Mouse (Mus musculus) midbrain, embryonic 12.5 days (tissue): Measurements from ENCODE around the gene Shisa6. TPM values are rescaled to one million over a fixed set of nuclear protein-coding genes. Genes with fewer than 3 reads are reported as not detected.

Experiments
- ATAC-seq: fragments of 200-750 bp; cut with Nextera tagmentation; 2 replicates; pipeline ENCODE4 v1.8.0; 2017; ENCODE audit warnings: low read depth, moderate TSS enrichment, moderate library complexity; ENCODE audit not compliant: low FRiP score
- H3K27ac ChIP-seq: fragments of 300-500 bp; sonication (generic); replicated peaks from 2 replicates; pipeline ENCODE4 v1.5.1; 2016; ENCODE audit warnings: mild to moderate bottlenecking
- H3K27me3 ChIP-seq: fragments of 300-500 bp; sonication (generic); 2 replicates; pipeline ENCODE4 v1.6.1; 2016; ENCODE audit warnings: mild to moderate bottlenecking
- H3K36me3 ChIP-seq: fragments of 300-500 bp; sonication (generic); 2 replicates; pipeline ENCODE4 v1.6.1; 2016
- H3K4me1 ChIP-seq: fragments of 300-500 bp; sonication (generic); 2 replicates; pipeline ENCODE4 v1.6.1; 2016
- H3K4me2 ChIP-seq: fragments of 300-500 bp; sonication (generic); replicated peaks from 2 replicates; pipeline ENCODE4 v1.6.1; 2016; ENCODE audit warnings: mild to moderate bottlenecking, moderate library complexity
- H3K4me3 ChIP-seq: fragments of 300-500 bp; sonication (generic); 2 replicates; pipeline ENCODE4 v1.5.1; 2016; ENCODE audit warnings: mild to moderate bottlenecking
- H3K9ac ChIP-seq: fragments of 300-500 bp; sonication (generic); replicated peaks from 2 replicates; pipeline ENCODE4 v1.6.1; 2016; ENCODE audit warnings: mild to moderate bottlenecking, moderate library complexity
- H3K9me3 ChIP-seq: fragments of 300-500 bp; sonication (generic); 2 replicates; pipeline ENCODE4 v1.6.1; 2016; ENCODE audit warnings: mild to moderate bottlenecking
- WGBS: fragments of 180-500 bp; shearing (Covaris S2); methylation state at CpG from one replicate; pipeline ENCODE4 v1.1.7; 2016; 5-methylcytosine and 5-hydroxymethylcytosine counted together
- polyA plus RNA-seq: library from polyadenylated mRNA; unstranded; fragments of >200 nt; fragmentation: Nextera tagmentation; extraction: Ambion mirVana; gene quantifications from 2 replicates; pipeline ENCODE4 v1.2.1, GENCODE M21; 2016

The Shisa6 gene
- polyA plus RNA-seq, 1 experiment from 2014 or later, result 1.7 TPM

DNA sequence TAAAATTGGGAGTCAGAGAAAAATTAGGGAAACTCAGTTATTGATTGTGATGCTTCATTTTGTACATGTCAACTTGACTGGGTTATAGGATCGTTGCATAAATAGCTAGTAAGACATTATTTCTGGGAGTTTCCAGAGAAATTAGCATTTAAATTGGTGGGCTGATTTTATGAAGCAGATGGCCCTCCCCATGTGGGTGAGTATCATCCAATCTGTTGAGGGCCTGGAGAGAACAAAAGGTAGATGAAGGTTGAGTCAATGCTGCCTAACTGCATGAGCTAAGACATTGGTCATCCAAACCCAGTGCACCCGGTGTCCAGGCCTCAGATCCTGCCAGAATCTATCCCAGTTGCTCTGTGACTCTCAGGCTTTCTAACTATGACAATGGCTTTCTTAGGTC is 337.6 kb downstream of the Shisa6 start:
- no peaks in the 10 kb centered on the region for H3K9me3 ChIP-seq
- H3K4me1 ChIP-seq, result no peaks in the 10 kb centered on the region
- no peak overlapping the region for H3K27ac ChIP-seq
- H3K36me3 ChIP-seq, result no peaks in the 10 kb centered on the region
- H3K4me2 ChIP-seq, result no peak overlapping the region
- no peak overlapping the region for H3K9ac ChIP-seq
- no peak for ATAC-seq
- 85% methylated on average over 2 of the region's 2 CpGs for WGBS
- no peak overlapping the region for H3K4me3 ChIP-seq
- H3K27me3 ChIP-seq, result no peaks in the 10 kb centered on the region

DNA sequence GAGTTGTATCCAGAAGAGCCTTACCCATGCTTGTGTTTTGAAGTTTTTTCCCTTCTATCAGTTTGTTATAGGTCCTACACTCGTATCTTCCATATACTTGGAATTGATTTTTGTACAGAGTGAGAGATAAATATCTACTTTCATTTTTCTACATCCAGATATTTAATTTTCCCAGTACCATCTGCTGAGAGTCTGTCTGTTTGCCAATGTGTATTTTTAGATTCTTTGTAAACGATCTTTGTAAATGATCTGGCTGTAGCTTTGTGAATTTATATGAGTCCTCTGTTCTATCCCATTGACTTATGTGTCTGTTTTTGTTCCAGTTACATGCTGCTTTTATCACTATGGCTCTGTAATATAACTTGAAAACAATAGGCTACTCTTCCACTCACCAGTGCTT is 348.0 kb downstream of the Shisa6 start:
- no peaks in the 10 kb centered on the region for H3K4me1 ChIP-seq
- H3K9ac ChIP-seq, result no peak overlapping the region
- WGBS, result 85% methylated on average over 2 of the region's 2 CpGs
- no peak overlapping the region for H3K27ac ChIP-seq
- H3K27me3 ChIP-seq, result no peaks in the 10 kb centered on the region
- H3K4me3 ChIP-seq, result no peak overlapping the region
- no peak overlapping the region for H3K4me2 ChIP-seq
- no peak for ATAC-seq
- 0 out of 2 replicates have a peak, but pooled peaks cover 10% of the 10 kb centered on the region for H3K9me3 ChIP-seq
- H3K36me3 ChIP-seq, result no peaks in the 10 kb centered on the region

- peak within 1 kb of the TSS; percentile 78 for H3K27ac ChIP-seq
- no peaks in the 10 kb centered on the region for H3K9me3 ChIP-seq
- no peaks in the 10 kb centered on the region for H3K36me3 ChIP-seq
- H3K4me3 ChIP-seq, result peak within 1 kb of the TSS; percentile 65
- peak; percentile 94 for ATAC-seq
- H3K4me2 ChIP-seq, result peak within 1 kb of the TSS; percentile 96
- H3K27me3 ChIP-seq, result peaks cover 4% of the 10 kb centered on the region; the same call in 1 of the 2 replicates
- peak within 1 kb of the TSS; percentile 67 for H3K9ac ChIP-seq
- 0 out of 2 replicates have a peak, but pooled peaks cover 10% of the 10 kb centered on the region for H3K4me1 ChIP-seq
- WGBS, result under 1% methylated on average over 53 of the region's 53 CpGs
Observed at GRCm38 (mm10) chr11:66167801-66168651, 357.7 kb downstream of the Shisa6 start, which contains the start of gene Dnah9. Gene Dnah9, minus strand, starts transcription at chr11:66168551.

GRCm38 (mm10) chr11:66164022-66164421 is 361.7 kb downstream of the Shisa6 start:
- 76% methylated on average over 2 of the region's 2 CpGs for WGBS

More at GRCm38 (mm10) chr11:66164022-66164421, 361.7 kb downstream of the Shisa6 start:
- H3K36me3 ChIP-seq, result no peaks in the 10 kb centered on the region
- H3K27ac ChIP-seq, result no peak overlapping the region
- H3K4me2 ChIP-seq, result no peak overlapping the region
- ATAC-seq, result no peak
- no peaks in the 10 kb centered on the region for H3K27me3 ChIP-seq
- H3K4me3 ChIP-seq, result no peak overlapping the region
- 0 out of 2 replicates have a peak, but pooled peaks cover 7% of the 10 kb centered on the region for H3K4me1 ChIP-seq
- 0 out of 2 replicates have a peak, but pooled peaks cover 3% of the 10 kb centered on the region for H3K9me3 ChIP-seq
- no peak overlapping the region for H3K9ac ChIP-seq
